Mouse (Mus musculus): ENCODE results near the gene Tspan31. TPM values are rescaled to one million over a fixed set of nuclear protein-coding genes. Genes with fewer than 3 reads are reported as not detected.

Gene Tspan31
- total and polyA plus RNA-seq, 3 experiments, result 79.9 to 148 (median 85.9) TPM

DNA sequence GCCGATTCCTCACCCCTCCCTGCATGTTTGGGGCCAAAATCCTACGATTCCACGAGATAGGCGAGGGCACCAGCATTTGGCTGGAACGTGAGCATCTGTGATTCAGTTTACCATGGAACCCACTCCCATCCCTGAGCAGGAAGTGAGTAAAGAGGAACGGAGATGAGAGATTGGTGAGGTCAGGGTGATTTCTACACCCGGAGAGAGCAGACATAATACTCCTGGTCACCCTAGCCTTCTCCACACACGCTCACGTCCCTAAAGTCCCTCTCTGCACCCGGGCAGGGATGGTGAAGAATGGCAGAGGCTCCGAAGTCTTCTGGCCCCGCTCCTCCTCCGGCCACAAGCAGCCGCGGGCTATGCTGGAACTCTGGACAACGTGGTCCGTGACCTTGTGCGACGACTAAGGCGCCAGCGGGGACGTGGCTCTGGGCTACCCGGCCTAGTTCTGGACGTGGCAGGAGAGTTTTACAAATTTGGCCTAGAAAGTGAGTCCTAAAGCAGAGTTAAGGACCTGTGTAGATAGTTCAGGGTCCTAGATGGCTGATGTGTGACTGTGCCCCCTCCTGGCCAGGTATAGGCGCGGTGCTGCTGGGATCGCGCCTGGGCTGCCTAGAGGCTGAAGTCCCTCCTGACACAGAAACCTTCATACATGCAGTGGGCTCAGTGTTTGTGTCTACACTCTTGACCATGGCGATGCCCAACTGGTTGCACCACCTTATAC, 20.5 kb downstream of the Tspan31 start:
- Histone ChIP-seq H3K9ac (ENCODE audit: insufficient read depth, low read depth) (no peak overlapping the region), H3K27me3 (replicated peaks) (no peaks in the 10 kb centered on the region), H3K79me2 (replicated peaks; ENCODE audit: control insufficient read depth, extremely low read depth, insufficient read depth, poor library complexity, severe bottlenecking) (no peaks in the 10 kb centered on the region), H3K4me2 (ENCODE audit: insufficient read depth, low read depth, poor library complexity, severe bottlenecking) (no peak overlapping the region), H3K9me3 (replicated peaks; ENCODE audit: low read length) (no peaks in the 10 kb centered on the region), H3K36me3 (replicated peaks in 1 of 2; ENCODE audit: control insufficient read depth in 1 of 2, insufficient read depth in 1 of 2, low read length in 1 of 2) (peaks cover 8 to 38% of the 10 kb centered on the region in 2 experiments), H3K4me3 (replicated peaks in 1 of 3; ENCODE audit: low read depth in 2 of 3, low read length in 2 of 3, poor library complexity in 1 of 3) (no peak overlapping the region), H3K4me1 (ENCODE audit: control insufficient read depth in 1 of 2, insufficient read depth in 2 of 2) (peaks cover 0 to 10% of the 10 kb centered on the region in 2 experiments; a peak in 2 of 4 replicates), H3K27ac (ENCODE audit: insufficient read depth, low read depth) (no peak overlapping the region)
- TF ChIP-seq TBP (conservative IDR thresholded peaks at IDR 0.05; ENCODE audit: low read depth, low read length), result no peak
- TF ChIP-seq CTCF (conservative IDR thresholded peaks at IDR 0.05 in 1 of 2, IDR thresholded peaks at IDR 0.05 in 1 of 2; ENCODE audit: low read depth in 2 of 2, low read length in 2 of 2), result peak in 1 of 2 experiments; percentile 25; a peak in 1 of 4 replicates
- in situ Hi-C loops (cut with MboI; ENCODE audit: low pct_ligation_motif_present, low pct_unique_long_range_greater_than_20kb, low sequenced_read_pairs) (no loop called here), dilution Hi-C loops (cut with MboI; ENCODE audit: extremely low pct_ligation_motif_present, extremely low pct_unique_long_range_greater_than_20kb, low sequenced_read_pairs) (no loop called here)
- no peak for DNase-seq (ENCODE audit: extremely low read depth)

DNA sequence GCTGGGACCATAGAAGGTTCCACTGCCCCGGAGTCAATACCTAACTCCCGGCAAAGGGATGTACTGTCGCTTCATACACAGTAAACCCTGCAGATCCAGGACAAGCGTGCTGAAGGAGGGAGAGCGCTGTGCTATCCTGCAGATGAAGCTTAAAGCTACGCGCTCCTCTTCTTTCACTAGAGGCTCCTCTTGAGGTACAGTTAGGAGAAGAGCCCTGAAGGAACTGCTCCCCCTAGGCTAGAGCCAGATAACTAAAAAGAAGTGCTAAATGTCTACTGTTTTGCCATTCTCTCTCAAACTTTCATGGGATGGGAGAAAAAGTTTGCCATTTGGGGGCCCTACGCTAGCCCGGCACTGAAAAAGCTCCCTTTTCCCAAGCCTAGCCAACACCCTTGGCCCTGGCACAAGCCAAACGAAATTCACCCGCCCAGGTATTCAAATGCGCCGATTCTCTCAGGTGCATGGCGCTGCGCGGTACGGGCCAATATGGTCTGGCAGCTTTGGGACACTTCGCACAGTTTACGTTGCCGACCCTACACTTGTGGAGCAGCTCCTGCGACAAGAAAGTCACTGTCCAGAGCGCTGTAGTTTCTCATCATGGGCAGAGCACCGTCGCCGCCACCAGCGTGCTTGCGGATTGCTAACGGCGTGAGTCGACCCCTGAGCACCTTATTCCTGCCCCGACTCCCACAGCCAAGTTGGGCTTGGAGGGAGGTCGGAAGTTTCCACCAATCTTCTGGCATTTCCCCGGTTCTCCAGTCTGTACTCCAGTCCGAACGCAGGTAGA, 21.3 kb downstream of the Tspan31 start:
- peaks cover 0 to 10% of the 10 kb centered on the region in 2 experiments; a peak in 2 of 4 replicates for H3K4me1 ChIP-seq (ENCODE audit: control insufficient read depth in 1 of 2, insufficient read depth in 2 of 2)
- H3K9me3 ChIP-seq (replicated peaks; ENCODE audit: low read length), result no peaks in the 10 kb centered on the region
- no peak for DNase-seq (ENCODE audit: extremely low read depth)
- no peak overlapping the region for H3K4me2 ChIP-seq (ENCODE audit: insufficient read depth, low read depth, poor library complexity, severe bottlenecking)
- H3K79me2 ChIP-seq (replicated peaks; ENCODE audit: control insufficient read depth, extremely low read depth, insufficient read depth, poor library complexity, severe bottlenecking), result no peaks in the 10 kb centered on the region
- H3K4me3 ChIP-seq (replicated peaks in 1 of 3; ENCODE audit: low read depth in 2 of 3, low read length in 2 of 3, poor library complexity in 1 of 3), result no peak overlapping the region
- in situ Hi-C loops (cut with MboI; ENCODE audit: low pct_ligation_motif_present, low pct_unique_long_range_greater_than_20kb, low sequenced_read_pairs), result no loop called here
- no peak overlapping the region for H3K27ac ChIP-seq (ENCODE audit: insufficient read depth, low read depth)
- TF ChIP-seq ZMIZ1 (IDR thresholded peaks at IDR 0.05; ENCODE audit: low read depth, low read length) (no peak), HCFC1 (IDR thresholded peaks at IDR 0.05; ENCODE audit: low read depth, low read length) (no peak), POLR2AphosphoS2 (IDR thresholded peaks at IDR 0.05; ENCODE audit: low read depth, low read length) (0 out of 2 replicates have a peak, but pooled peaks have one; percentile 24), IRF4 (IDR thresholded peaks at IDR 0.05; ENCODE audit: low read depth, low read length) (no peak), BHLHE40 (IDR thresholded peaks at IDR 0.05; ENCODE audit: low read depth, low read length) (no peak)
- no peaks in the 10 kb centered on the region for H3K27me3 ChIP-seq (replicated peaks)
- no peak overlapping the region for H3K9ac ChIP-seq (ENCODE audit: insufficient read depth, low read depth)
- dilution Hi-C loops (cut with MboI; ENCODE audit: extremely low pct_ligation_motif_present, extremely low pct_unique_long_range_greater_than_20kb, low sequenced_read_pairs), result no loop called here
- H3K36me3 ChIP-seq (replicated peaks in 1 of 2; ENCODE audit: control insufficient read depth in 1 of 2, insufficient read depth in 1 of 2, low read length in 1 of 2), result peaks cover 13 to 45% of the 10 kb centered on the region in 2 experiments

DNA sequence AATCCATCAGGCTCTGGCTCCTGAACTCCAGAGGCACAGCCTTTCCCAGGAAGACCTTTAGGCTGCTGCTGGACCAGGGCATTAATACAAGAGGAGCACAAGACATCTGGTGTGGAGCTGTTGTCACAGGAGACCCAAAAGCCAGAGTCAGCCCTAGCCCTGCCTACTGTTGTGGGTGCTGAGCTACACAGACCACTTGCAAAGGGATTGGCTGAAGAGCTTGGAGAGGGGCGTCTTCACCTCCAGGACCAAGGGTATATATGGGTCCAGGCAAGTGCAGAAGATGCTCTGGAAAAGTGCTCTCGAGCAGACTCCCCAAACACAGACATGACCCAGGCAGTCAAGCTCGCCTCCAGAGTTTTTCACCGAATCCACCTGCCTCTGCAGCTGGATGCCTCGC, 22.1 kb downstream of the Tspan31 start, which contains the start of gene Cyp27b1:
Cyp27b1 (plus strand) TSS at position 297 of the 400 bp plus-strand sequence.
- Histone ChIP-seq H3K4me2 (ENCODE audit: insufficient read depth, low read depth, poor library complexity, severe bottlenecking) (no peak within 1 kb of the TSS), H3K9ac (ENCODE audit: insufficient read depth, low read depth) (no peak within 1 kb of the TSS), H3K4me1 (ENCODE audit: control insufficient read depth in 1 of 2, insufficient read depth in 2 of 2) (peaks cover 6 to 18% of the 10 kb centered on the region in 2 experiments; a peak in 2 of 4 replicates), H3K9me3 (replicated peaks; ENCODE audit: low read length) (no peaks in the 10 kb centered on the region), H3K27me3 (replicated peaks) (no peaks in the 10 kb centered on the region), H3K79me2 (replicated peaks; ENCODE audit: control insufficient read depth, extremely low read depth, insufficient read depth, poor library complexity, severe bottlenecking) (no peaks in the 10 kb centered on the region; the same call in 1 of the 2 replicates), H3K4me3 (replicated peaks in 1 of 3; ENCODE audit: low read depth in 2 of 3, low read length in 2 of 3, poor library complexity in 1 of 3) (no peak within 1 kb of the TSS), H3K27ac (ENCODE audit: insufficient read depth, low read depth) (no peak within 1 kb of the TSS), H3K36me3 (replicated peaks in 1 of 2; ENCODE audit: control insufficient read depth in 1 of 2, insufficient read depth in 1 of 2, low read length in 1 of 2) (peaks cover 16 to 53% of the 10 kb centered on the region in 2 experiments)
- TF ChIP-seq POLR2AphosphoS2 (IDR thresholded peaks at IDR 0.05; ENCODE audit: low read depth, low read length) (0 out of 2 replicates have a peak, but pooled peaks have one; percentile 22), CHD1 (IDR thresholded peaks at IDR 0.05; ENCODE audit: low read depth, low read length) (no peak), JUND (conservative IDR thresholded peaks at IDR 0.05; ENCODE audit: low read depth, low read length) (no peak), NRF1 (IDR thresholded peaks at IDR 0.05; ENCODE audit: low read depth, low read length) (no peak), IRF4 (IDR thresholded peaks at IDR 0.05; ENCODE audit: low read depth, low read length) (no peak), SIN3A (IDR thresholded peaks at IDR 0.05; ENCODE audit: low read length) (no peak), ZNF384 (IDR thresholded peaks at IDR 0.05; ENCODE audit: low read depth, low read length) (no peak), JUN (IDR thresholded peaks at IDR 0.05; ENCODE audit: insufficient read depth, low read depth, low read length) (no peak)
- dilution Hi-C loops (cut with MboI; ENCODE audit: extremely low pct_ligation_motif_present, extremely low pct_unique_long_range_greater_than_20kb, low sequenced_read_pairs) (no loop called here), in situ Hi-C loops (cut with MboI; ENCODE audit: low pct_ligation_motif_present, low pct_unique_long_range_greater_than_20kb, low sequenced_read_pairs) (no loop called here)
- DNase-seq (ENCODE audit: extremely low read depth), result no peak

Data from CH12.LX (cell line).